Mouse (Mus musculus) brain, embryonic 14.5 days (tissue): ENCODE results near the gene Gatd1. TPM values are rescaled to one million over a fixed set of nuclear protein-coding genes. Genes with fewer than 3 reads are reported as not detected.

Source experiments
- DNase-seq: peaks from one replicate; pipeline ENCODE4 v3.0.0-alpha.2; 2011; ENCODE audit warnings: low read depth
- CTCF ChIP-seq: fragments of 200-500 bp; IDR thresholded peaks from 2 replicates; pipeline ENCODE4 v1.5.1; 2012; ENCODE audit warnings: inconsistent platforms, mild to moderate bottlenecking, moderate library complexity, borderline replicate concordance; ENCODE audit not compliant: insufficient read depth, insufficient read length; ENCODE audit errors: extremely low read depth
- POLR2A ChIP-seq: fragments of 200-500 bp; IDR thresholded peaks from 2 replicates; pipeline ENCODE4 v1.6.1; 2012; ENCODE audit warnings: mild to moderate bottlenecking, inconsistent platforms, borderline replicate concordance; ENCODE audit not compliant: poor library complexity, insufficient read depth, insufficient read length, severe bottlenecking; ENCODE audit errors: extremely low read depth
- polyA plus RNA-seq: library from polyadenylated mRNA; depleted of rRNA; stranded (reverse); fragments of >200 nt; gene quantifications from 2 replicates; pipeline ENCODE4 v1.2.3, GENCODE M21; 2012; rRNA removed

Gene Gatd1
- polyA plus RNA-seq, 1 experiment: 70.9 TPM

- no peak for TF ChIP-seq CTCF
- no peak for TF ChIP-seq POLR2A
- no peak for DNase-seq
These were observed 44.0 kb downstream of the Gatd1 start for GRCm38 (mm10) chr7:141369918-141370317.

- no peak for DNase-seq
- TF ChIP-seq CTCF (no peak), POLR2A (no peak)
These were observed 46.6 kb downstream of the Gatd1 start for GRCm38 (mm10) chr7:141367358-141367757.

GRCm38 (mm10) chr7:141365049-141365445 is 48.9 kb downstream of the Gatd1 start:
- DNase-seq: no peak
- no peak for TF ChIP-seq CTCF
- TF ChIP-seq POLR2A: no peak

- TF ChIP-seq POLR2A: no peak
- TF ChIP-seq CTCF: no peak
- no peak for DNase-seq
These were observed 49.4 kb downstream of the Gatd1 start for GRCm38 (mm10) chr7:141364349-141365048.

GRCm38 (mm10) chr7:141363752-141364125 is 50.2 kb downstream of the Gatd1 start:
- DNase-seq: no peak
- TF ChIP-seq CTCF (no peak), POLR2A (no peak)

- DNase-seq: peak; percentile 82
- TF ChIP-seq CTCF: peak; percentile 82; the same call in 1 of the 2 replicates
- TF ChIP-seq POLR2A: no peak
These were observed 50.7 kb downstream of the Gatd1 start for GRCm38 (mm10) chr7:141363106-141363751.

- TF ChIP-seq POLR2A (no peak), CTCF (no peak)
- DNase-seq: no peak
These were observed 52.4 kb downstream of the Gatd1 start for GRCm38 (mm10) chr7:141361510-141361909.

Other genes starting within 250 kb of the Gatd1 start
- 35.2 and 41.2 TPM in 2 replicates for gene Rnh1, start 241.3 kb downstream of the Gatd1 start, polyA plus RNA-seq
- gene Hras, start 220.1 kb downstream of the Gatd1 start, polyA plus RNA-seq: 150 and 154 TPM in 2 replicates
- 19.8 and 22.8 TPM in 2 replicates for gene Lrrc56, start 220.0 kb downstream of the Gatd1 start, polyA plus RNA-seq
- 3.1 and 4.9 TPM in 2 replicates for gene Lmntd2, start 200.1 kb downstream of the Gatd1 start, polyA plus RNA-seq
- 25.0 and 39.3 TPM in 2 replicates for gene Rassf7, start 198.3 kb downstream of the Gatd1 start, polyA plus RNA-seq
- 19.9 and 47.1 TPM in 2 replicates for gene Phrf1, start 185.4 kb downstream of the Gatd1 start, polyA plus RNA-seq
- gene Irf7, start 147.7 kb downstream of the Gatd1 start, polyA plus RNA-seq: 1.3 and 1.6 TPM in 2 replicates
- gene Cdhr5, start 137.3 kb downstream of the Gatd1 start, polyA plus RNA-seq: 0.04 and 0.06 TPM in 2 replicates
- gene Sct, start 135.0 kb downstream of the Gatd1 start, polyA plus RNA-seq: 2.4 and 3.8 TPM in 2 replicates
- gene Drd4, start 122.1 kb downstream of the Gatd1 start, polyA plus RNA-seq: 1.2 and 1.4 TPM in 2 replicates
- 43.3 and 82.1 TPM in 2 replicates for gene Deaf1, start 86.4 kb downstream of the Gatd1 start, polyA plus RNA-seq
- gene Tmem80, start 86.4 kb downstream of the Gatd1 start, polyA plus RNA-seq: 62.2 and 84.7 TPM in 2 replicates
- gene Eps8l2, start 75.3 kb downstream of the Gatd1 start, polyA plus RNA-seq: 1.5 and 1.6 TPM in 2 replicates
- 224 and 284 TPM in 2 replicates for gene Taldo1, start 21.9 kb downstream of the Gatd1 start, polyA plus RNA-seq
- gene Cend1, start 15.4 kb upstream of the Gatd1 start, polyA plus RNA-seq: 24.3 and 54.4 TPM in 2 replicates
- gene Slc25a22, start 23.8 kb upstream of the Gatd1 start, polyA plus RNA-seq: 145 and 205 TPM in 2 replicates
- 16.0 and 23.9 TPM in 2 replicates for gene Pidd1, start 29.9 kb upstream of the Gatd1 start, polyA plus RNA-seq
- gene Rplp2, start 33.2 kb upstream of the Gatd1 start, polyA plus RNA-seq: 705 and 779 TPM in 2 replicates
- 19.3 and 19.8 TPM in 2 replicates for gene Pnpla2, start 41.1 kb upstream of the Gatd1 start, polyA plus RNA-seq
- gene Cracr2b, start 47.0 kb upstream of the Gatd1 start, polyA plus RNA-seq: 5.1 and 5.4 TPM in 2 replicates
- 99.7 and 130 TPM in 2 replicates for gene Cd151, start 53.3 kb upstream of the Gatd1 start, polyA plus RNA-seq
- gene Polr2l, start 61.0 kb upstream of the Gatd1 start, polyA plus RNA-seq: 47.0 and 48.7 TPM in 2 replicates
- 43.8 and 44.2 TPM in 2 replicates for gene Tspan4, start 61.1 kb upstream of the Gatd1 start, polyA plus RNA-seq
- 29.4 and 34.8 TPM in 2 replicates for gene Chid1, start 125.7 kb upstream of the Gatd1 start, polyA plus RNA-seq
- 35.1 and 70.7 TPM in 2 replicates for gene Ap2a2, start 148.0 kb upstream of the Gatd1 start, polyA plus RNA-seq
- 0.01 and 0.05 TPM in 2 replicates for gene Muc6, start 241.2 kb upstream of the Gatd1 start, polyA plus RNA-seq